Mouse (Mus musculus) liver, embryonic 14.5 days (tissue): ENCODE measurements around the gene Atg4b.

Experiments used
- CTCF ChIP-seq: IDR thresholded peaks from 2 replicates; pipeline ENCODE4 v1.5.1; 2016; ENCODE audit warnings: antibody characterized with exemption, low read depth, control low read depth
- EP300 ChIP-seq: IDR thresholded peaks from 2 replicates; pipeline ENCODE4 v1.6.1; 2016; ENCODE audit warnings: antibody characterized with exemption, low read depth

GRCm38 (mm10) chr1:93760076-93760475 lies 8.8 kb downstream of the Atg4b start:
- TF ChIP-seq EP300 (no peak), CTCF (no peak)
